Mouse (Mus musculus): ENCODE data around the gene Mrps18b. TPM values are rescaled to one million over a fixed set of nuclear protein-coding genes. Genes with fewer than 3 reads are reported as not detected.

Gene Mrps18b
- polyA plus RNA-seq, 1 experiment from 2014 or later, result 83.4 TPM

DNA sequence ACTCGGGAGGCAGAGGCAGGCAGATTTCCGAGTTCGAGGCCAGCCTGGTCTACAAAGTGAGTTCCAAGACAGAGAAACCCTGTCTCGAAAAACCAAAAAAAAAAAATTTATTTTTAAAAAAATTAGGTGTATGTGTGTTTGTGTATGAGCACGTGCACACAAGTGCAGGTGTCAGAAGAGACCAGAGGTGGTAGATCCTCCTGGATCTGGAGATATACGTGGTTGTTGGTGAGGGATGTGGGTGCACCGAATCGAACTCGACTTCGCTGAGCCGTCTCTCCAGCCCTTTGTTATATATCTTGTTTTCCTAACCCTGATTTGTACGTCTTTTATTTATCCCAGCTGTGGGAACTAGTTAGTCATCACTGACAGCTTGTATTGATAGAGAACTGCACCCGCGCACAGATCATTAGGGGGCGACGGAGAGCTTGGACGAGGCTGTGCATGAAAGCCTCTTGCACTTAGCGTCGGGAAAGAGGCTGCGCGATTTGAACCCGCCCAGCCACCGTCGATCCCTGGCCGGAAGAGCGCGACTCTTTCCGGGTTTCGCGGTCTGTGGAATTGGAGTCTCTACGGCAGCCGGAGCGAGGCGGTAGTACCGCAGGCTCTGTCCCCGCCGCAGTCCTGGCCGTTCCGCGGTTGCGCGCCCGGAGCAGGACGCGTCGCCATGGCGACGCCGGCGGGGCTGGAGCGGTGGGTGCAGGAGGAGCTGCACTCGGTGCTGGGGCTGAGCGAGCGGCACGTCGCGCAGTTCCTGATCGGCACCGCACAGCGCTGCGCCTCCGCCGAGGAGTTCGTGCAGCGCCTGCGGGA, 36.7 kb downstream of the Mrps18b start, which contains the start of gene Dhx16:
Gene Dhx16 (plus strand): TSS at position 575 of the 813 bp plus-strand sequence.
- peak within 1 kb of the TSS; percentile 88 for H3K4me3 ChIP-seq (ENCODE audit: low read depth, low read length)
- peak within 1 kb of the TSS; percentile 77 for H3K27ac ChIP-seq (replicated peaks)
- no peak for TF ChIP-seq EP300 (optimal IDR thresholded peaks at IDR 0.05)
- TF ChIP-seq CTCF (IDR thresholded peaks at IDR 0.05; ENCODE audit: low read depth), result peak; percentile 93
- peak within 1 kb of the TSS; percentile 90 for H3K4me2 ChIP-seq (replicated peaks; ENCODE audit: low read depth)
- no peaks in the 10 kb centered on the region for H3K9me3 ChIP-seq (ENCODE audit: control insufficient read depth, low read length)
- ATAC-seq (ENCODE audit: low FRiP score, low TSS enrichment) (peak; percentile 95), DNase-seq (ENCODE audit: low spot score) (peak; percentile 98)
- no peaks in the 10 kb centered on the region for H3K27me3 ChIP-seq (ENCODE audit: control insufficient read depth, insufficient read depth, low read length)
- peak within 1 kb of the TSS; percentile 83 for H3K9ac ChIP-seq (ENCODE audit: low read length)
- H3K36me3 ChIP-seq (ENCODE audit: control insufficient read depth, insufficient read depth, low read length), result peaks cover 14% of the 10 kb centered on the region
- H3K4me1 ChIP-seq (replicated peaks; ENCODE audit: control insufficient read depth, insufficient read depth), result peaks cover 3% of the 10 kb centered on the region; the same call in 1 of the 2 replicates
- WGBS, result 5% methylated on average over 65 of the region's 66 CpGs

GRCm38 (mm10) chr17:35874721-35875120, 41.5 kb downstream of the Mrps18b start:
- DNase-seq (ENCODE audit: low spot score), result no peak
- Histone ChIP-seq H3K4me3 (ENCODE audit: low read depth, low read length) (no peak overlapping the region), H3K27ac (replicated peaks) (no peak overlapping the region), H3K9ac (ENCODE audit: low read length) (no peak overlapping the region), H3K4me1 (replicated peaks; ENCODE audit: control insufficient read depth, insufficient read depth) (peaks cover 3% of the 10 kb centered on the region; the same call in 1 of the 2 replicates), H3K36me3 (ENCODE audit: control insufficient read depth, insufficient read depth, low read length) (no peaks in the 10 kb centered on the region; the same call in 1 of the 2 replicates), H3K27me3 (ENCODE audit: control insufficient read depth, insufficient read depth, low read length) (no peaks in the 10 kb centered on the region), H3K9me3 (ENCODE audit: control insufficient read depth, low read length) (no peaks in the 10 kb centered on the region), H3K4me2 (replicated peaks; ENCODE audit: low read depth) (no peak overlapping the region)
- no peak for TF ChIP-seq CTCF (IDR thresholded peaks at IDR 0.05; ENCODE audit: low read depth)
- TF ChIP-seq EP300 (optimal IDR thresholded peaks at IDR 0.05), result no peak
- no peak for ATAC-seq (ENCODE audit: low FRiP score, low TSS enrichment)
- WGBS, result 70% methylated on average over 6 of the region's 6 CpGs

- Histone ChIP-seq H3K4me2 (replicated peaks; ENCODE audit: low read depth) (peak overlapping the region; percentile 34), H3K9ac (ENCODE audit: low read length) (no peak overlapping the region; the same call in 1 of the 2 replicates), H3K27ac (replicated peaks) (no peak overlapping the region), H3K36me3 (ENCODE audit: control insufficient read depth, insufficient read depth, low read length) (no peaks in the 10 kb centered on the region; the same call in 1 of the 2 replicates), H3K4me1 (replicated peaks; ENCODE audit: control insufficient read depth, insufficient read depth) (peaks cover 3% of the 10 kb centered on the region; the same call in 1 of the 2 replicates), H3K4me3 (ENCODE audit: low read depth, low read length) (no peak overlapping the region), H3K9me3 (ENCODE audit: control insufficient read depth, low read length) (no peaks in the 10 kb centered on the region), H3K27me3 (ENCODE audit: control insufficient read depth, insufficient read depth, low read length) (no peaks in the 10 kb centered on the region)
- peak; percentile 60; the same call in 1 of the 2 replicates for ATAC-seq (ENCODE audit: low FRiP score, low TSS enrichment)
- 29% methylated on average over 21 of the region's 21 CpGs for WGBS
- peak; percentile 93 for DNase-seq (ENCODE audit: low spot score)
- peak; percentile 97 for TF ChIP-seq CTCF (IDR thresholded peaks at IDR 0.05; ENCODE audit: low read depth)
- TF ChIP-seq EP300 (optimal IDR thresholded peaks at IDR 0.05), result no peak
Observed at GRCm38 (mm10) chr17:35873774-35874519, 42.2 kb downstream of the Mrps18b start.

DNA sequence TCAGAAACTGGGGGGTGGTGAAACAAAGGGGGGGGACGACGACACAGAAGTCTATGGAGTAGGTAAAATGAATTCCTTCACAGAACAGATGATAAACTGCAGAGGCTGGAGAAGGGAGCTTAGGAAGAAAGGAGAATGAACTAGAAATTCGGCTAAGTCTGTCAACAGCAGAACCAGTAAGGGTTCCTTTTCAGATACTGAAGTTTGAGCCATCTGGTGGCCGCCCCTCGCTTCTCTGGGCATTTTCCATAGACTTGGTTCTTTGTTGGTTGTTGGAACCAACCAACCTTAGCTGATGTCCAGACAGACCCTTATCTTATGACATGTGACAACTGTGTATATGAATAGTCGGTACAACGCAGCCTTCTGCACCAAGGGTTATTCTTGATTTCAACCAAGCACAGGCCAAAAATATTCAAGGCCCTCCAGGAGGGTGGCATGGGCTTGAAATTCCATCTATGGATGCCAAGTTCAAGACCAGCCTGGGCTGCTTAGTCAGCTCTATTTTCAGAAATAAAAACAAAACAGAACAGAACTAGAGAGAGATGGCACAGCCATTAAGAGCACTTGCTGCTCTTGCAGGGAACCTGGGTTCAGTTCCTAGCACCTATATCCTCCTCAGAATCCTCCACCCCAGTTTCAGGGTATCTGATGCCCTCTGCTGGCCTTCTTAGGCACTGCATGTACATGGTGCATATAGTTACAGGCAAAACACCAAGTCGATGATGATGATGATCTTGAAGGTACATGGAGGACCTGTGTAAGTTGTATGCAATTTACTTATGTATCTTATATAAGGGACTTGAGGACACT, 45.1 kb downstream of the Mrps18b start:
- Histone ChIP-seq H3K36me3 (ENCODE audit: control insufficient read depth, insufficient read depth, low read length) (no peaks in the 10 kb centered on the region; the same call in 1 of the 2 replicates), H3K9ac (ENCODE audit: low read length) (no peak overlapping the region), H3K4me1 (replicated peaks; ENCODE audit: control insufficient read depth, insufficient read depth) (peaks cover 3% of the 10 kb centered on the region; the same call in 1 of the 2 replicates), H3K9me3 (ENCODE audit: control insufficient read depth, low read length) (no peaks in the 10 kb centered on the region), H3K4me3 (ENCODE audit: low read depth, low read length) (no peak overlapping the region), H3K27me3 (ENCODE audit: control insufficient read depth, insufficient read depth, low read length) (no peaks in the 10 kb centered on the region), H3K27ac (replicated peaks) (peak overlapping the region; percentile 94), H3K4me2 (replicated peaks; ENCODE audit: low read depth) (peak overlapping the region; percentile 85)
- no peak for ATAC-seq (ENCODE audit: low FRiP score, low TSS enrichment)
- WGBS, result 54% methylated on average over 8 of the region's 8 CpGs
- DNase-seq (ENCODE audit: low spot score), result no peak
- TF ChIP-seq CTCF (IDR thresholded peaks at IDR 0.05; ENCODE audit: low read depth) (peak; percentile 75), EP300 (optimal IDR thresholded peaks at IDR 0.05) (peak; percentile 28)

DNA sequence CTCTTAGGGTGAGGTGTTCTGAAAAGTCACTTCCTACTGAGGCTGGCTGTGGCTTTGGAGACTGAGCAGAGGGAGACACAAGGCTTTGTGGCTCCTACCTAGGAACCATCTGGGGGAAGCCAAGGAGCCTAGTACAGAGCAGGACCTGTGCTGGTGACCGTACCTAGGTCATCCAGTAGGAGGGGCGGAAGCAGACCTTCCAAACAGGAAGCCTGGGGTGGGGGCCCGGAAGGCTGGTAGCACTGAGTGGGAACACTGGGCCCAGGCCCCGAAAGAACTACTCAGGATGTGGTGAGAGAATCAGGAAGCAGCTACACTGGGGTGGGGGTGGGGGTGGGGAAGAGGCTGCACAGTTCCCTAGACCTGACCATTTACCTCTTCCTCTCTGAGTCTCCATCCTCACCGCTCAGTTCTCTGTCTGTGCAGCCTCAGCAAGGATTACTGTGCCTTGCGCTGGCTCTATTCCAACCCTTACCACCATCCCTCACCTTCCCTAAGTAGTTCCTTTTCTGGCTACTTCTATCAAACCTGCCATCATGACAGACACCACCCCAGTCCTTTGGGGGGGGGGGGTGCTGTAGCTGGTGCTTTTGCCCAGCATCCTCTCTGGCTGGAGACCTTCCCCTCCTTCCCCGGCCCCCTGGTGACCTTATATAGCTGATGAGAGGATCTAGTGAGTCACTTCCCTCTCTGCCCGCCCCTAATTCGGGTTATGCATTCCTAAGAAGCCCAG, 45.9 kb downstream of the Mrps18b start:
- 36% methylated on average over 8 of the region's 9 CpGs for WGBS
- Histone ChIP-seq H3K9me3 (ENCODE audit: control insufficient read depth, low read length) (no peaks in the 10 kb centered on the region), H3K36me3 (ENCODE audit: control insufficient read depth, insufficient read depth, low read length) (no peaks in the 10 kb centered on the region; the same call in 1 of the 2 replicates), H3K27ac (replicated peaks) (peak overlapping the region; percentile 94), H3K4me3 (ENCODE audit: low read depth, low read length) (peak overlapping the region; percentile 60), H3K4me2 (replicated peaks; ENCODE audit: low read depth) (peak overlapping the region; percentile 85), H3K4me1 (replicated peaks; ENCODE audit: control insufficient read depth, insufficient read depth) (peaks cover 3% of the 10 kb centered on the region; the same call in 1 of the 2 replicates), H3K9ac (ENCODE audit: low read length) (peak overlapping the region; percentile 77), H3K27me3 (ENCODE audit: control insufficient read depth, insufficient read depth, low read length) (no peaks in the 10 kb centered on the region)
- peak; percentile 22; the same call in 1 of the 2 replicates for ATAC-seq (ENCODE audit: low FRiP score, low TSS enrichment)
- DNase-seq (ENCODE audit: low spot score), result peak; percentile 49
- TF ChIP-seq CTCF (IDR thresholded peaks at IDR 0.05; ENCODE audit: low read depth) (no peak), EP300 (optimal IDR thresholded peaks at IDR 0.05) (peak; percentile 38)

Data from stomach, postnatal 0 days (tissue).